Mouse (Mus musculus) heart, embryonic 10.5 days (tissue): ENCODE data around the gene Sephs1. TPM values are rescaled to one million over a fixed set of nuclear protein-coding genes. Genes with fewer than 3 reads are reported as not detected.
"Not testable (repeated sequence)": the region's sequence is repeated elsewhere in the genome, so short reads cannot be mapped to it uniquely, and the experiment has no call there.

Experiments
- DNase-seq: peaks from one replicate; pipeline ENCODE4 v3.0.0-alpha.2; 2017; ENCODE audit warnings: low spot score
- H3K27ac ChIP-seq: fragments of 300-500 bp; sonication (generic); 2 replicates; pipeline ENCODE4 v1.5.1; 2016; ENCODE audit warnings: mild to moderate bottlenecking
- H3K27me3 ChIP-seq: fragments of 300-500 bp; sonication (generic); 2 replicates; pipeline ENCODE4 v1.6.1; 2016; ENCODE audit warnings: mild to moderate bottlenecking; ENCODE audit not compliant: poor library complexity, insufficient read depth, severe bottlenecking
- H3K36me3 ChIP-seq: fragments of 300-500 bp; sonication (generic); 2 replicates; pipeline ENCODE4 v1.6.1; 2016; ENCODE audit warnings: mild to moderate bottlenecking, moderate library complexity
- H3K4me1 ChIP-seq: fragments of 300-500 bp; sonication (generic); 2 replicates; pipeline ENCODE4 v1.6.1; 2016; ENCODE audit warnings: mild to moderate bottlenecking
- H3K4me3 ChIP-seq: fragments of 300-500 bp; sonication (generic); 2 replicates; pipeline ENCODE4 v1.5.1; 2016; ENCODE audit warnings: mild to moderate bottlenecking, moderate library complexity
- H3K9me3 ChIP-seq: fragments of 300-500 bp; sonication (generic); 2 replicates; pipeline ENCODE4 v1.6.1; 2016; ENCODE audit warnings: mild to moderate bottlenecking, moderate library complexity
- WGBS: fragments of 180-500 bp; shearing (Covaris S2); methylation state at CpG from one replicate; pipeline ENCODE4 v1.1.7; 2016; 5-methylcytosine and 5-hydroxymethylcytosine counted together
- polyA plus RNA-seq: library from polyadenylated mRNA; unstranded; fragments of >200 nt; fragmentation: Nextera tagmentation; extraction: Ambion mirVana; gene quantifications from 2 replicates; pipeline ENCODE4 v1.2.1, GENCODE M21; 2016

The Sephs1 gene
- polyA plus RNA-seq, 1 experiment from 2014 or later = 71.3 TPM

DNA sequence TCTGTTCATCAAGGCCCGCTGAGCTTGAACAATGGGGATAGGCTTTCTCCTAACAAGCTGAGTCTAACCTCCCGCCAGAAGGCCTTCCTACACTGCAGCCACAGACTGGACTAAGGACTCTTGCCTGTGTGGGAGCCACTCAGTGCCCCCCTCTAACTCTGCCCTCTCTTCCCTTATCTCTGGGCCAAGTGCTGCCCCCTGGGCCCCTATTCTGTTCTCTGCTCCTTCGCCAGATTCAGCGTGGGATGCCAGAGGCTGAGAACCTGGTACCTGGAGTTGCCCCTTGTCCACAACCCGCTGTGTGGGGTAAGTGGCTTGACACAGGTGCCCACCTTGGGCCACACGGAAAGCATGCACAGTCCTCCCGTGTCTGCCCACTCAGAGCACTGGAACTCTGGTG lies 32.6 kb downstream of the Sephs1 start:
- 0 out of 2 replicates have a peak, but pooled peaks cover under 1% of the 10 kb centered on the region for H3K36me3 ChIP-seq
- 0 out of 2 replicates have a peak, but pooled peaks cover 3% of the 10 kb centered on the region for H3K9me3 ChIP-seq
- no peak for DNase-seq
- H3K27ac ChIP-seq = no peak overlapping the region
- peaks cover 19% of the 10 kb centered on the region; the same call in 1 of the 2 replicates for H3K4me1 ChIP-seq
- H3K27me3 ChIP-seq = no peaks in the 10 kb centered on the region
- WGBS = 73% methylated on average over 7 of the region's 7 CpGs
- no peak overlapping the region for H3K4me3 ChIP-seq

DNA sequence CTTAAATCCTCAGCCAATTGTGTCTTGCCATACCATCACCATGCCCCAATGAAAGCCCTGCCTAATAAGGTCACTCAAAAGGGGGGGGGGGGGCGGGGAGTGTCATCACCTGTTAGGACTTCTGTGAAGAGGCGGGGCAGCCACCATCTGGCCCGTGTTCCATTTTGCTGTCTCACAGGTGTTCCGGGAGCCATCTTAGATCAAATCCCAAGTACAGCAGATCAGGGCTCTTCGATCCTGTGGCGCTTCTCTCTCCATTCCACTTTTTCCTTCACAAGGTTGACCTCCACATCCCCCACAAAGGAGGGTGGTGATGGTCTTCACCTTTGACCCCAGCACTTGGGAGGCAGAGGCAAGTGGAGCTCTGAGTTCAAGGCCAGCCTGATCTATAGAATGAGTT lies 34.7 kb downstream of the Sephs1 start:
- no peaks in the 10 kb centered on the region for H3K27me3 ChIP-seq
- no peak overlapping the region for H3K4me3 ChIP-seq
- no peak for DNase-seq
- H3K27ac ChIP-seq = no peak overlapping the region
- no peaks in the 10 kb centered on the region for H3K36me3 ChIP-seq
- 71% methylated on average over 6 of the region's 6 CpGs for WGBS
- H3K9me3 ChIP-seq = 0 out of 2 replicates have a peak, but pooled peaks cover 3% of the 10 kb centered on the region
- H3K4me1 ChIP-seq = peaks cover 25% of the 10 kb centered on the region

GRCm38 (mm10) chr2:4917326-4918021 lies 36.1 kb downstream of the Sephs1 start:
- Histone ChIP-seq H3K4me3 (peak overlapping the region; percentile 44; the same call in 1 of the 2 replicates), H3K36me3 (no peaks in the 10 kb centered on the region), H3K27me3 (no peaks in the 10 kb centered on the region), H3K27ac (peak overlapping the region; percentile 95), H3K9me3 (no peaks in the 10 kb centered on the region), H3K4me1 (peaks cover 25% of the 10 kb centered on the region)
- WGBS = 13% methylated on average over 8 of the region's 8 CpGs
- peak; percentile 86 for DNase-seq

DNA sequence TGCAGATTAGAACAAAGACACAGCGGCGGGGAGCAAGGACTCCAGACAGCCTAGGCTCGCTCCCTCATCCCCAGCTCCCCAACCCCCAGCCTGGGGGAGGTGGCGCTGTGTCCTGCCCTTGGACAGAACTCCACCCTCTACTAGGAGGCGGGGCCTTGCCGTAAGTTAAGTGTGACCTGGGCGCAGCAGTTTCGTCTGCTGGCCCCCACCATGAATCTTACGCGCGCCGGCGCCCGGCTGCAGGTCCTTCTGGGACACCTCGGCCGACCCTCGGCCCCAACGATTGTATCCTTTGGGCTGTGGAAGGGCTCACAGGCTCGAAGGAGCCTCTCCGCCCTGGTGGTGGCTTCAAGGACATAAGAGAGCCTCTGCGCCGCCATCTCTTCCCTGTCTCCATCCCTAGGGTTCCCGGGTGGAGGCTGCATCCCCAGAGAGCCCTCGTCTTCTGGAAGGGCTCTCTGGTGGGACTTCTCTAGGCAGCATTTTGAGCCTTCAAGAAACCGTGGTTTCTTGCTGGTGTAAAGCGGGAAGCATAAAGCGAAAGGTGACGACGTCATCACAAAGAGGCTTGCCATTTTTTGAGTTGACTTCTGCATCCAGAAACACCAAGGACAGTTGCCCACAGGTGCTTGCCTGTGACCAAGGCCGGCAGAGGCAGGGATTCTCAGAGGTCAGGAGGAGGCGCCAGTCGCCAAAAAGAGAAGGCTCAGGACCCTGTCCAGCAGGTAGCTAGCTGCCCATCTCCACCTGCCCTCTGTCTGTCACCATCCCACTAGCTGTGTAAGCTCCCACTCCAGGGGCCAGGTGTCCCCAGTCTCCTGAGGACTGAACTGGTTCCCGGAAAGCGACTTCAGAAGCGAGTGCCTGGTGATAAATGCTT lies 37.7 kb downstream of the Sephs1 start, which contains the start of gene Phyh:
Gene Phyh (plus strand): TSS at position 160 of the 880 bp plus-strand sequence.
- WGBS = 5% methylated on average over 35 of the region's 35 CpGs
- H3K9me3 ChIP-seq = no peaks in the 10 kb centered on the region
- DNase-seq = peak; percentile 95

GRCm38 (mm10) chr2:4921019-4921418 lies 39.7 kb downstream of the Sephs1 start:
- Histone ChIP-seq H3K9me3 (no peaks in the 10 kb centered on the region), H3K4me1 (peaks cover 22% of the 10 kb centered on the region), H3K36me3 (peaks cover 8% of the 10 kb centered on the region; the same call in 1 of the 2 replicates), H3K4me3 (no peak overlapping the region), H3K27ac (no peak overlapping the region), H3K27me3 (no peaks in the 10 kb centered on the region)
- no peak for DNase-seq
- 80% methylated on average over 5 of the region's 5 CpGs for WGBS

More for the DNA sequence above, 37.7 kb downstream of the Sephs1 start, which contains the start of gene Phyh:
- H3K36me3 ChIP-seq = peaks cover 1% of the 10 kb centered on the region; the same call in 1 of the 2 replicates
- peak within 1 kb of the TSS; percentile 95 for H3K27ac ChIP-seq
- H3K27me3 ChIP-seq = no peaks in the 10 kb centered on the region
- H3K4me3 ChIP-seq = peak within 1 kb of the TSS; percentile 72
- peaks cover 22% of the 10 kb centered on the region for H3K4me1 ChIP-seq

- H3K4me3 ChIP-seq = no peak overlapping the region
- H3K27me3 ChIP-seq = no peaks in the 10 kb centered on the region
- H3K36me3 ChIP-seq = peaks cover 22% of the 10 kb centered on the region
- peaks cover 16% of the 10 kb centered on the region for H3K4me1 ChIP-seq
- H3K27ac ChIP-seq = no peak overlapping the region
- no peaks in the 10 kb centered on the region for H3K9me3 ChIP-seq
- 49% methylated on average over 7 of the region's 7 CpGs for WGBS
- peak; percentile 51 for DNase-seq
These were observed 41.3 kb downstream of the Sephs1 start for GRCm38 (mm10) chr2:4922476-4923164.

GRCm38 (mm10) chr2:4927391-4927790 lies 46.0 kb downstream of the Sephs1 start:
- H3K36me3 ChIP-seq = peaks cover 62% of the 10 kb centered on the region
- no peaks in the 10 kb centered on the region for H3K27me3 ChIP-seq
- DNase-seq = peak; percentile 51
- H3K4me3 ChIP-seq = no peak overlapping the region
- no peaks in the 10 kb centered on the region for H3K4me1 ChIP-seq
- no peaks in the 10 kb centered on the region for H3K9me3 ChIP-seq
- WGBS = 82% methylated on average over 3 of the region's 3 CpGs
- no peak overlapping the region for H3K27ac ChIP-seq

DNA sequence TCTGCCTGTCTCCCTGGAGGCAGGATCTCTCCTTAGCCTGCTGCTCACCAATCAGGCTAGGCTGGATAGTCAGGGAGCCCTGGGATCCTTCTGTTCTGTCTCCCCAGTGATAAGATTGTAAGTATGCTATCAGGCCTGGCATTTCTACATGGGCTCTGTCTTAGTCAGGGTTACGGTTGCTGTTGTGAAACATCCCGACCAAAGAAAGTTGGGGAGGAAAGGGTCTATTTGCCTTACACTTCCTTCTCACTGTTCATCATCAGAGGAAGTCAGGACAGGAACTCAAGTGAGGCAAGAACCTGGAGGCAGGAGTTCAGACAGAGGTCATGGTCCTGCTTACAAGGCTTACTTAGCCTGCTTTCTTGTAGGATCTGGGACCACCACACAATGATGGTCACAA lies 47.9 kb downstream of the Sephs1 start:
- Histone ChIP-seq H3K4me1 (no peaks in the 10 kb centered on the region), H3K27me3 (no peaks in the 10 kb centered on the region), H3K36me3 (peaks cover 69% of the 10 kb centered on the region), H3K27ac (no peak overlapping the region), H3K9me3 (no peaks in the 10 kb centered on the region), H3K4me3 (no peak overlapping the region)
- DNase-seq = peak; percentile 31
- 45% methylated on average over 2 of the region's 2 CpGs for WGBS

DNA sequence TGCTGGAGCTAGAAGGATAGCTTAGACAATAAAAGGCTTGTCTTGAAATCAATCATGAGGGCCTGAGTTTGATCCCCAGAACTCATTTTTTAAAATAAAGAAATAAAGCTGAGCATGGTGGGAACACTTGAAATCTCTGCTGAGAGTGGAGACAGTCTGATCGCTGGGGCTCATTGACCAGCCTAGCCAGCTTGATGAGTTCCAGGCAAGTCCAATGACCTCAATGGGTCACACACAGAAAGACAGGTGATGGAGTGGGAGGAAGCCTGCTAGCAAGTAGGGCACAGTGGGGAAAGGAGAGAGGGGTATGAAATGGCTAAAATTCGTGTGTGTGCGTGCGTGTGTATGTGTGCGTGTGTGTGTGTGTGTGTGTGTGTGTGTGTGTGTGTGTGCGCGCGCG lies 53.2 kb downstream of the Sephs1 start:
- Histone ChIP-seq H3K27me3 (no peaks in the 10 kb centered on the region), H3K27ac (no peak overlapping the region), H3K4me1 (no peaks in the 10 kb centered on the region), H3K36me3 (peaks cover 61% of the 10 kb centered on the region), H3K9me3 (no peaks in the 10 kb centered on the region), H3K4me3 (no peak overlapping the region)
- peak; percentile 57 for DNase-seq
- 90% methylated on average over 9 of the region's 9 CpGs for WGBS

- H3K4me3 ChIP-seq = no peak overlapping the region
- no peaks in the 10 kb centered on the region for H3K4me1 ChIP-seq
- WGBS = 90% methylated on average over 7 of the region's 7 CpGs
- no peaks in the 10 kb centered on the region for H3K27me3 ChIP-seq
- H3K9me3 ChIP-seq = no peaks in the 10 kb centered on the region
- peaks cover 52% of the 10 kb centered on the region for H3K36me3 ChIP-seq
- DNase-seq = no peak
- H3K27ac ChIP-seq = no peak overlapping the region
These were observed 56.6 kb downstream of the Sephs1 start for GRCm38 (mm10) chr2:4937931-4938330.

- Histone ChIP-seq H3K36me3 (peaks cover 43% of the 10 kb centered on the region), H3K4me1 (no peaks in the 10 kb centered on the region), H3K4me3 (no peak overlapping the region), H3K9me3 (peaks cover 8% of the 10 kb centered on the region), H3K27ac (no peak overlapping the region), H3K27me3 (no peaks in the 10 kb centered on the region)
- DNase-seq = peak; percentile 64
- WGBS = 90% methylated on average over 11 of the region's 11 CpGs
These were observed 59.5 kb downstream of the Sephs1 start for GRCm38 (mm10) chr2:4940861-4941260.

GRCm38 (mm10) chr2:4949691-4950090 lies 68.3 kb downstream of the Sephs1 start:
- H3K9me3 ChIP-seq, H3K27me3 ChIP-seq, H3K4me3 ChIP-seq, H3K36me3 ChIP-seq, H3K27ac ChIP-seq, H3K4me1 ChIP-seq, DNase-seq: not testable (repeated sequence)
- WGBS = 83% methylated on average over 8 of the region's 8 CpGs
